ENCODE assay signal across 8 mouse cellular contexts in genomic region chr9:69289056-69290017, GRCm38 (mm10).
A peak's percentile ranks its signal among the peaks of the same experiment; 100 is the strongest.
DNase-seq lines count a peak whose midpoint lies in the region; ATAC-seq and TF ChIP-seq lines count a peak whose summit lies in the region.

No protein-coding gene starts in this region.

- no peak for TF ChIP-seq CTCF in forebrain, postnatal 0 days (IDR thresholded peaks at IDR 0.05; ENCODE audit: low read depth)
- TF ChIP-seq CTCF in layer of hippocampus, adult 2 months (conservative IDR thresholded peaks at IDR 0.05): peak; percentile 43
- no peak for TF ChIP-seq CTCF in lung, adult 2 months (IDR thresholded peaks at IDR 0.05; ENCODE audit: insufficient read depth, low read length)
- TF ChIP-seq CTCF in testis, adult 2 months (IDR thresholded peaks at IDR 0.05; ENCODE audit: control insufficient read depth, insufficient read depth, insufficient replicate concordance, low read depth, low read length): no peak

- 2% methylated on average over 48 of the region's 59 CpGs for WGBS in forebrain, postnatal 0 days
- 2% methylated on average over 51 of the region's 59 CpGs for WGBS in lung, adult 2 months
- WGBS in neural tube, embryonic 15.5 days: under 1% methylated on average over 58 of the region's 59 CpGs

- H3K36me3 ChIP-seq in forebrain, postnatal 0 days (ENCODE audit: insufficient read depth): no peaks in the 10 kb centered on the region
- H3K36me3 ChIP-seq in neural tube, embryonic 15.5 days: no peaks in the 10 kb centered on the region
- no peaks in the 10 kb centered on the region for H3K36me3 ChIP-seq in testis, adult 2 months (ENCODE audit: control insufficient read depth, insufficient read depth, low read length)

- H3K27me3 ChIP-seq in forebrain, postnatal 0 days (ENCODE audit: insufficient read depth, low read length): peaks cover 21% of the 10 kb centered on the region
- peaks cover 25% of the 10 kb centered on the region for H3K27me3 ChIP-seq in neural tube, embryonic 15.5 days (replicated peaks)
- H3K27me3 ChIP-seq in testis, adult 2 months (ENCODE audit: control insufficient read depth, insufficient read depth, low read length): no peaks in the 10 kb centered on the region; the same call in 1 of the 2 replicates

- ATAC-seq in CD4-positive, CD25-positive, alpha-beta regulatory T cell, adult 4 months: peak; percentile 81
- ATAC-seq in forebrain, postnatal 0 days: peak; percentile 94
- ATAC-seq in neural tube, embryonic 15.5 days (ENCODE audit: low FRiP score): peak; percentile 93

- peak overlapping the region; percentile 98 for H3K4me2 ChIP-seq in forebrain, postnatal 0 days (ENCODE audit: low read depth)
- peak overlapping the region; percentile 98 for H3K4me2 ChIP-seq in neural tube, embryonic 15.5 days

- TF ChIP-seq POLR2A in lung, adult 2 months (IDR thresholded peaks at IDR 0.05; ENCODE audit: borderline replicate concordance, extremely low read depth, low read depth, low read length): peak; percentile 68
- TF ChIP-seq POLR2A in testis, adult 2 months (IDR thresholded peaks at IDR 0.05; ENCODE audit: control insufficient read depth, low read depth, low read length): peak; percentile 46; the same call in 1 of the 2 replicates

- DNase-seq in cerebellum, adult 11 months: peak; percentile 84
- peak; percentile 75 for DNase-seq in forebrain, postnatal 0 days
- peak; percentile 87 to 91 for DNase-seq in heart, postnatal 36 days
- DNase-seq in layer of hippocampus, adult 2 months (ENCODE audit: low spot score in 2 of 2): peak; percentile 75 to 78
- peak; percentile 90 for DNase-seq in lung, adult 2 months

- H3K9me3 ChIP-seq in forebrain, postnatal 0 days (ENCODE audit: low read length): no peaks in the 10 kb centered on the region
- H3K9me3 ChIP-seq in neural tube, embryonic 15.5 days (replicated peaks): no peaks in the 10 kb centered on the region

- H3K4me3 ChIP-seq in forebrain, postnatal 0 days (ENCODE audit: low read depth, low read length): peak overlapping the region; percentile 66
- peak overlapping the region; percentile 83 for H3K4me3 ChIP-seq in layer of hippocampus, adult 2 months
- peak overlapping the region; percentile 93 for H3K4me3 ChIP-seq in lung, adult 2 months (replicated peaks; ENCODE audit: extremely low read depth, low read depth, low read length)
- peak overlapping the region; percentile 68 for H3K4me3 ChIP-seq in neural tube, embryonic 15.5 days (replicated peaks)
- H3K4me3 ChIP-seq in testis, adult 2 months (ENCODE audit: control insufficient read depth, low read depth, low read length): peak overlapping the region; percentile 35

- intact Hi-C loops in heart, postnatal 36 days (cut with DNase I): loop anchor here (5.0 to 10.0 kb wide), 2 partner anchors 162 to 1275 kb away; no protein-coding TSS in a partner anchor

- peak overlapping the region; percentile 53 for H3K9ac ChIP-seq in forebrain, postnatal 0 days
- peak overlapping the region; percentile 64 for H3K9ac ChIP-seq in neural tube, embryonic 15.5 days (replicated peaks)

- H3K27ac ChIP-seq in forebrain, postnatal 0 days (ENCODE audit: low read depth, low read length): 0 out of 2 replicates have a peak overlapping the region, but pooled peaks have one; percentile 15
- H3K27ac ChIP-seq in layer of hippocampus, adult 2 months: peak overlapping the region; percentile 82
- peak overlapping the region; percentile 74 for H3K27ac ChIP-seq in neural tube, embryonic 15.5 days (replicated peaks)
- no peak overlapping the region for H3K27ac ChIP-seq in testis, adult 2 months (ENCODE audit: control insufficient read depth, insufficient read depth, low read depth, low read length)

- no peaks in the 10 kb centered on the region; the same call in 1 of the 2 replicates for H3K4me1 ChIP-seq in forebrain, postnatal 0 days (ENCODE audit: insufficient read depth)
- H3K4me1 ChIP-seq in lung, adult 2 months (ENCODE audit: control insufficient read depth, insufficient read depth, low read length): peaks cover 5% of the 10 kb centered on the region; the same call in 1 of the 2 replicates
- H3K4me1 ChIP-seq in neural tube, embryonic 15.5 days: peaks cover 24% of the 10 kb centered on the region
- peaks cover 7% of the 10 kb centered on the region for H3K4me1 ChIP-seq in testis, adult 2 months (ENCODE audit: control insufficient read depth, insufficient read depth, low read length)

Comparison
In these comparisons a context has a peak if more than half of its experiments do, and no peak if none do; other contexts are left out.
1. H3K4me3 ChIP-seq: peak in every context shown above with its lines; median percentile 93 in lung, adult 2 months; 83 in layer of hippocampus, adult 2 months; 68 in neural tube, embryonic 15.5 days; 66 in forebrain, postnatal 0 days; 35 in testis, adult 2 months.